Mouse (Mus musculus) heart, postnatal 0 days (tissue): Measurements from ENCODE around the gene Slc23a3. TPM values are rescaled to one million over a fixed set of nuclear protein-coding genes. Genes with fewer than 3 reads are reported as not detected.

ENCODE experiments used
- ATAC-seq: fragments of 200-750 bp; cut with Nextera tagmentation; 2 replicates; pipeline ENCODE4 v1.8.0; 2017; ENCODE audit warnings: low read depth, moderate number of reproducible peaks, moderate library complexity; ENCODE audit not compliant: insufficient read depth
- DNase-seq: peaks from one replicate; pipeline ENCODE4 v3.0.0-alpha.2; 2016; ENCODE audit warnings: low spot score
- H3K27ac ChIP-seq: fragments of 300-500 bp; sonication (generic); 2 replicates; pipeline ENCODE4 v1.5.1; 2014; ENCODE audit warnings: low read depth, mild to moderate bottlenecking
- H3K27me3 ChIP-seq: fragments of 300-500 bp; sonication (generic); 2 replicates; pipeline ENCODE4 v1.6.1; 2014; ENCODE audit warnings: low read length, mixed read lengths; ENCODE audit not compliant: control insufficient read depth, insufficient read depth
- H3K36me3 ChIP-seq: fragments of 300-500 bp; sonication (generic); replicated peaks from 2 replicates; pipeline ENCODE4 v1.6.1; 2014; ENCODE audit warnings: low read length, mixed read lengths; ENCODE audit not compliant: control insufficient read depth, insufficient read depth
- H3K4me1 ChIP-seq: fragments of 300-500 bp; sonication (generic); 2 replicates; pipeline ENCODE4 v1.6.1; 2014; ENCODE audit warnings: antibody characterized with exemption; ENCODE audit not compliant: control insufficient read depth, insufficient read depth
- H3K4me2 ChIP-seq: fragments of 300-500 bp; sonication (generic); 2 replicates; pipeline ENCODE4 v1.6.1; 2014; ENCODE audit warnings: low read depth, mild to moderate bottlenecking, low read length, moderate library complexity
- H3K4me3 ChIP-seq: fragments of 300-500 bp; sonication (generic); 2 replicates; pipeline ENCODE4 v1.5.1; 2014; ENCODE audit warnings: low read depth, low read length
- H3K9ac ChIP-seq: fragments of 300-500 bp; sonication (generic); replicated peaks from 2 replicates; pipeline ENCODE4 v1.6.1; 2014; ENCODE audit warnings: low read depth, low read length, mixed read lengths
- H3K9me3 ChIP-seq: fragments of 300-500 bp; sonication (generic); replicated peaks from 2 replicates; pipeline ENCODE4 v1.6.1; 2016; ENCODE audit warnings: low read length; ENCODE audit not compliant: control insufficient read depth
- CTCF ChIP-seq: IDR thresholded peaks from 2 replicates; pipeline ENCODE4 v1.5.1; 2016; ENCODE audit warnings: antibody characterized with exemption, control low read depth, low read depth
- EP300 ChIP-seq: IDR thresholded peaks from 2 replicates; pipeline ENCODE4 v1.6.1; 2016; ENCODE audit warnings: antibody characterized with exemption, low read depth
- WGBS: fragments of 180-500 bp; shearing (Covaris S2); extraction: QIAGEN DNeasy Blood & Tissue Kit; methylation state at CpG from one replicate; pipeline ENCODE4 v1.1.7; 2014; 5-methylcytosine and 5-hydroxymethylcytosine counted together
- polyA plus RNA-seq: library from polyadenylated mRNA; unstranded; fragments of >200 nt; fragmentation: Nextera tagmentation; extraction: Ambion mirVana; gene quantifications from 2 replicates; pipeline ENCODE4 v1.2.1, GENCODE M21; 2015
- total RNA-seq: library from RNA; depleted of rRNA; stranded (reverse); fragments of >200 nt; gene quantifications from 2 replicates; pipeline ENCODE4 v1.2.3, GENCODE M21; 2014; ENCODE audit warnings: low replicate concordance

The Slc23a3 gene
- total and polyA plus RNA-seq, 2 experiments from 2014 or later, result 2.1 to 4.0 TPM

DNA sequence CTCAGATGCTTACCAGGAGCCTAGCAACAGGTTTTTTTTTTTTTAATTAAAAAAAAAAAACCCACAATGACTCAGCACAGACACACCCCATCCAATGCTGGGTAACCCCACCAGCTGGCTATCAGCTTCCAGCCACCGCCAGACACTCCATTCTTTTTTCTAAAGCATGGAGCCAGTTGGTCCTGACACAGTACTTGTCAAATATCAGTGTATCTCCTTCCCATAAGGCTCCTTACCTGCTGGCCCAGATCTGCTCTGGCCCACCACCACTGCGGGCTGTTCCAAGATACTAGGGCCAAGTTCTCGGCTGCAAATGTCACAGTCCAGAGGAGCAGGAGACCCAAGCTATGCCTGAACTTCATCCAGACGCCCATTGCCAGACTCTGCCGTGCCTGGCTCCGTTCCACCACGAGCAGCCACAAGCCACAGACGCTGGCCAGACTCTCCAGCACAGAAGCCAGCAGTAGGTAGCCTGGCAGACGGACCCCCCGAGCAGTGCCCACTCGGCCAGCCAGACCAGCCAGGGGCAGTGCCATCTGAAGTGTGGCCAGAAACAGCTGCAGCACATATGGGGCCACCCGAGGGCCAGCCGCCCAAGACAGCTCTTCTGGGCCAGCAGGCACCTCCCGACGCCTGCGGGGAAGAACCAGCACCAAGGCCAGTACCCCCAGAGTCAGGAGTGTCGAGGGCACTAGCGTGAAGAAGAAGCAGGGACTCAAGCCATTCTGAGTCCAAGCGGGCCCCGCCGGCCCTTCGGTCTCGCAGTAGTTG is 45.8 kb upstream of the Slc23a3 start:
- Histone ChIP-seq H3K27me3 (no peaks in the 10 kb centered on the region), H3K4me2 (peak overlapping the region; percentile 90), H3K4me1 (peaks cover 9% of the 10 kb centered on the region; the same call in 1 of the 2 replicates), H3K36me3 (peaks cover 47% of the 10 kb centered on the region), H3K9ac (peak overlapping the region; percentile 27), H3K27ac (0 out of 2 replicates have a peak overlapping the region, but pooled peaks have one; percentile 8), H3K4me3 (peak overlapping the region; percentile 55), H3K9me3 (no peaks in the 10 kb centered on the region)
- peak; percentile 44 for ATAC-seq
- DNase-seq, result peak; percentile 23
- 6% methylated on average over 23 of the region's 23 CpGs for WGBS
- no peak for TF ChIP-seq EP300
- no peak for TF ChIP-seq CTCF

DNA sequence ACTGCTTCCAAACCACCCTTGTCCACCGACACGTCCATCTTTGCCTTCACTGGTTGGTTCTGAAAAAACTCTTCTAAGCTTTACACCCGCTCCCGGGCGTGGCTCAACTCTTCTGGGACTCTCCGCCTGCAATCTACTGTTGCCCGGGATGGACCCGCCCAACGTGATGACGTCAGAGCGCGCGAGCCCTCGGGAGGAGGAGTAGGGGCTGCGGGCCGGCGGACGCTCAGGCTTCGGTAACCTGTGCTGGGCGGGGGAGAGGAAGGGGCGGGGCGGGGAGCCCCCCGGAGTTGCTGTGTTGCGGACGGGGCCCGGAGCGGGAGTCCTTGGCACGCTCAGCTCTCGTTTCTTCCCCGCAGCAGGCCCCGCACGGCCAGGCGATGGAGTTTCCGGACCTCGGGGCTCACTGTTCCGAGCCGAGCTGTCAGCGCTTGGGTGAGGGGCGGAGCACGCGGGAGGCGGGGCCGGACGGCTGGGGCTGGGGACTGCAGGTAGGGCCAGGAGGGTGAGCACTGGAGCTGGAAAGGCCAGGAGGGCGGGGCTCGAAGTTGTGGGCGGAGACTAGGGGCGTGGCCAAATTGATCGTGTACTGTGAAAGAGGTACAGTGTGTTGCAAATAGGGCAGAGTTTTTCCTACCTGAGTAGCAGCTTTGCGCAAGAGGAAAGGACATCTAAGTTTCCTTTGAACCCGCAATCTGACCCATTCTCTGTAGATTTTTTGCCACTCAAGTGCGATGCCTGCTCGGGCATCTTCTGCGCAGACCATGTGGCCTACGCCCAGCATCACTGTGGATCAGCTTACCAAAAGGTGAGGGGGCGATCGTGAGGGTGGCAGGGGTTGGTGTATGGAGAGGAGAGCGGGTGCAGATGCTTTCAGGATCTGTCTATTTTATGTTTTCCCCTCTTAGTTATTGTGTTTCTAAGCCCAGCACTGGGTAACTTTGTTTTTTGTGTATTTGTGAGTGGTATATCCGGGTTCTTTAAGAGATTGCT is 35.1 kb upstream of the Slc23a3 start, which contains the start of gene Zfand2b:
Gene Zfand2b, plus strand, starts transcription at position 175 of the 993 bp plus-strand sequence.
- whole genome bisulfite sequencing, result 1% methylated on average over 52 of the region's 59 CpGs
- peak; percentile 94 for DNase-seq
- Histone ChIP-seq H3K27ac (peak within 1 kb of the TSS; percentile 51), H3K4me2 (peak within 1 kb of the TSS; percentile 59), H3K4me3 (peak within 1 kb of the TSS; percentile 58), H3K36me3 (peaks cover 39% of the 10 kb centered on the region), H3K4me1 (0 out of 2 replicates have a peak, but pooled peaks cover 10% of the 10 kb centered on the region), H3K27me3 (no peaks in the 10 kb centered on the region), H3K9me3 (no peaks in the 10 kb centered on the region), H3K9ac (peak within 1 kb of the TSS; percentile 58)
- TF ChIP-seq CTCF (no peak), EP300 (no peak)
- peak; percentile 99 for ATAC-seq

DNA sequence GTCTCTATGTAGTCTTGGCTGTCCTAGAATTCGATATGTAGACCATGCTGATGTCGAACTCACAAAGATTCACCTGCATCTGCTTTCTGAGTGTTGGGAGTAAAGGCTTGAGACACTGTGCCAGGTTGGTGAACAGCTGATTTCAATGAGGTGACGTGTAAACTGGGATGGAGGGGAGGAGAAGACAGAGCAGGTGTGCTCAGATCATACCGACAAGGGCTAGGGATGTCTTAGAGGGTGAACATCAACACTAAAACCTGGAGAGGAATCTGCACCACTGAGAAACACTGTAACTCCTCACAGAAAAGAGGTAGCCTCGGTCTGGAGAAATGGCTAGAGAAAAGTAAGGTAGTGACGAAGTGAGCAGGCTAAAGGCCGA is 34.4 kb upstream of the Slc23a3 start:
- H3K27ac ChIP-seq, result peak overlapping the region; percentile 51
- peak overlapping the region; percentile 59 for H3K4me2 ChIP-seq
- H3K27me3 ChIP-seq, result no peaks in the 10 kb centered on the region
- H3K4me3 ChIP-seq, result peak overlapping the region; percentile 58
- TF ChIP-seq EP300 (no peak; the same call in 1 of the 2 replicates), CTCF (no peak)
- 0 out of 2 replicates have a peak, but pooled peaks cover 10% of the 10 kb centered on the region for H3K4me1 ChIP-seq
- WGBS, result 10% methylated on average over 7 of the region's 7 CpGs
- peak overlapping the region; percentile 58 for H3K9ac ChIP-seq
- no peak; the same call in 1 of the 2 replicates for ATAC-seq
- no peak for DNase-seq
- peaks cover 32% of the 10 kb centered on the region for H3K36me3 ChIP-seq
- H3K9me3 ChIP-seq, result no peaks in the 10 kb centered on the region

DNA sequence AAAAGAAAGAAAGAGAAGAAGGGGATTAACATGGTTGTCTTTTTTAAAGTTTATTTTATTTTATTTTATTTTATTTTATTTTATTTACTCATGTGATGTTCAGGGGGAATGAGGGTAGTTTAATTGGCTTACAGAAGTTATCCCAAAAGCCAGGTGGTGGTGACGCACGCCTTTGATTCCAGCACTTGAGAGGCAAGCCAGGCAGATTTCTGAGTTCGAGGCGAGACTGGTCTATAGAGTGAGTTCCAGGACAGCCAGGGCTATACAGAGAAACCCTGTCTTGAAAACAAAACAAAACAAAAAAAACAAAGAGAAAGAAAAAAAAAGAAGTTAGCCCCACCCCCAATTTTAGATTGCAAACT is 26.5 kb upstream of the Slc23a3 start:
- ATAC-seq, result no peak
- no peaks in the 10 kb centered on the region for H3K9me3 ChIP-seq
- WGBS, result 54% methylated on average over 4 of the region's 4 CpGs
- no peak overlapping the region for H3K4me2 ChIP-seq
- H3K27me3 ChIP-seq, result no peaks in the 10 kb centered on the region
- no peak overlapping the region for H3K9ac ChIP-seq
- no peak for DNase-seq
- H3K4me1 ChIP-seq, result no peaks in the 10 kb centered on the region
- H3K36me3 ChIP-seq, result no peaks in the 10 kb centered on the region
- H3K27ac ChIP-seq, result no peak overlapping the region
- no peak overlapping the region for H3K4me3 ChIP-seq
- TF ChIP-seq EP300 (no peak), CTCF (no peak)

DNA sequence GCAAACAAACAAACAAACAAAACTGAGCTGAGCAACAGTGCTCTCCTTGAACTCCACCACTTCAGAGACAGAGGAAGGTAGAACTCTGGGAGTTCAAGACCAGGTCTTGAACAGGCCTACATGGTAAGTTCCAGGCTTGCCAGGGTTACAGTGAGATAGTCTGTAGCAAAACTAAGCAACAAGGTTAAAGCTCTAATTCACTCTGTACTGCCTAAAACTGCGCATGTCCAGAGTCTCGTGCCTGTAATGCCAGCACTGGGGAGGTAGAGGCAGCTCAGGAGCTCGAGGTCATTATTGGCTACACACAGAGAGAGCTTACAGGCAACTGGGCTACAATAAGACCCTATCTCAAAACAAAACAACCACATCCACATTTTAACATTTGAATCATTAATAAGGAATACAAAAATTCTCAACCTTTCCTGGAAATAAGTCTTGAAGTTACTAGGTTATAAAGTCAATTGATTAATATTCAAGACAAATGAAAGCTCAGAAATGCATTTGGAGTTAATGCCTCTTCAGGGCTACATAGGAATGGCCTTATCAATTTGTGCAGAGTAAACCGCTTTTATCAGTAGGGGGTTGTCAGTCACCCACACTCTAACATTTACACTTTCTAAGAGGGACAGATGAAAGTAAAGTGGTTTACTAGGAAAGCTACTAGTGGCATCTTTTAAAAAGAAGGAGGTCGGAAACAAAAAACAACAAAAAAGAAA is 26.0 kb upstream of the Slc23a3 start:
- no peak for TF ChIP-seq EP300
- no peak for TF ChIP-seq CTCF
- Histone ChIP-seq H3K4me1 (no peaks in the 10 kb centered on the region), H3K27ac (no peak overlapping the region), H3K4me3 (no peak overlapping the region), H3K9me3 (no peaks in the 10 kb centered on the region), H3K4me2 (no peak overlapping the region), H3K9ac (no peak overlapping the region), H3K36me3 (no peaks in the 10 kb centered on the region), H3K27me3 (no peaks in the 10 kb centered on the region)
- 45% methylated on average over 5 of the region's 5 CpGs for WGBS
- DNase-seq (no peak), ATAC-seq (no peak)
